Mouse (Mus musculus): ENCODE data around the gene Cnot3. TPM values are rescaled to one million over a fixed set of nuclear protein-coding genes. Genes with fewer than 3 reads are reported as not detected.
A peak's percentile ranks its signal among the peaks of the same experiment; 100 is the strongest.

The Cnot3 gene
- polyA plus RNA-seq, 1 experiment, result 62.2 TPM

DNA sequence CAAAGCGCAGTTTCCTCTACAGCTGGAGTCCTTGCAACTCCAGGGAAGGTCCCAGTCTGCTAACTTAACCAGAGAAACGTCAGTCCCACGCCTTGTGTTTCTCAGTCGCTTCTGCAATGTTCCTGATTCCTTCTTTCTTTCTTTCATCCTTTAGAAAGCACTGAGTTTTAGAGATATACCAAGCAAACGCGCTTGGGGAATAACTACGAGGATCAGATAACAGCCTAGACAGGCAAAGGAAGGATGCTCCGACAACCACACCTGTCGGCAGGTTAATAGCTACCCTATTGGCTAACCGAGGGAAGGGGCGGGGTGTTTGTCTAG is 758 bp upstream of the Cnot3 start:
- peak overlapping the region; percentile 31 for H3K4me3 ChIP-seq (replicated peaks; ENCODE audit: extremely low read depth, low read depth, low read length)
- under 1% methylated on average over 11 of the region's 11 CpGs for WGBS
- DNase-seq, result no peak
- peaks cover 15% of the 10 kb centered on the region; the same call in 1 of the 2 replicates for H3K4me1 ChIP-seq (ENCODE audit: control insufficient read depth, insufficient read depth, low read length)
- TF ChIP-seq POLR2A (IDR thresholded peaks at IDR 0.05; ENCODE audit: borderline replicate concordance, extremely low read depth, low read depth, low read length) (no peak), CTCF (IDR thresholded peaks at IDR 0.05; ENCODE audit: insufficient read depth, low read length) (no peak)

DNA sequence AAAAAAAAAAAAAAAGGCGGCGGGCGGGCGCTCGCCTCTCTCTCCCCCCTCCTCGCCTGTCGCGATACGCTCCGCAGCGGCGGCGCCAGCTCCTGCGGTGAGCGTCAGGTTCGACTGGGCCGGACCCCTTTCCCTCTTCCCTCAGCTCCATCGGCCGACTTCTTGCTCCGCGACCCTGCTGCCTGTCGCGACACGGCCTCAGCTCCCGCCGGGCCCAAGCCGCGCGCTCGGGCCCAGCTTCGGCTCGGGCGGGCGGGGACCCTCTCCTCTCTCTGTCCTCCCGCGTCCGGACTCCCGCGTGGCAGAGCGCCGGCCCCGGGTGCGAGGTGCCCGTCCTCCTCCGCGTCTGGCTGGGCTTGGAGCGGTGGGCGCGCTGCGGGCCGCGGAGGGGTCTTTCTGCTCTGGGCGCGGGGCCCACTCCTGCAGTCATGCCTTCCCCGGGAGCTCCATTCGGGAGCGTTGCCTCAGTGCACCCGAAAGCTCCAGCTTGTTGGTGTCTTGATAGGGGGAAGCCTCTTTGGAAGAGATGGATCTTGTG is 489 bp downstream of the Cnot3 start:
- peak; percentile 39 for DNase-seq
- Histone ChIP-seq H3K4me1 (ENCODE audit: control insufficient read depth, insufficient read depth, low read length) (peaks cover 15% of the 10 kb centered on the region; the same call in 1 of the 2 replicates), H3K4me3 (replicated peaks; ENCODE audit: extremely low read depth, low read depth, low read length) (peak overlapping the region; percentile 82)
- under 1% methylated on average over 52 of the region's 58 CpGs for WGBS
- TF ChIP-seq POLR2A (IDR thresholded peaks at IDR 0.05; ENCODE audit: borderline replicate concordance, extremely low read depth, low read depth, low read length) (no peak), CTCF (IDR thresholded peaks at IDR 0.05; ENCODE audit: insufficient read depth, low read length) (no peak)

- no peak for DNase-seq
- 3% methylated on average over 9 of the region's 9 CpGs for WGBS
- Histone ChIP-seq H3K4me3 (replicated peaks; ENCODE audit: extremely low read depth, low read depth, low read length) (peak overlapping the region; percentile 82), H3K4me1 (ENCODE audit: control insufficient read depth, insufficient read depth, low read length) (peaks cover 15% of the 10 kb centered on the region; the same call in 1 of the 2 replicates)
- TF ChIP-seq POLR2A (IDR thresholded peaks at IDR 0.05; ENCODE audit: borderline replicate concordance, extremely low read depth, low read depth, low read length), result no peak
- no peak for TF ChIP-seq CTCF (IDR thresholded peaks at IDR 0.05; ENCODE audit: insufficient read depth, low read length)
Observed at GRCm38 (mm10) chr7:3646188-3646587, 1.1 kb downstream of the Cnot3 start.

GRCm38 (mm10) chr7:3646641-3647040 is 1.6 kb downstream of the Cnot3 start:
- 50% methylated on average over 4 of the region's 4 CpGs for WGBS
- no peak for DNase-seq
- no peak overlapping the region for H3K4me3 ChIP-seq (replicated peaks; ENCODE audit: extremely low read depth, low read depth, low read length)
- TF ChIP-seq CTCF (IDR thresholded peaks at IDR 0.05; ENCODE audit: insufficient read depth, low read length), result no peak
- TF ChIP-seq POLR2A (IDR thresholded peaks at IDR 0.05; ENCODE audit: borderline replicate concordance, extremely low read depth, low read depth, low read length), result no peak
- H3K4me1 ChIP-seq (ENCODE audit: control insufficient read depth, insufficient read depth, low read length), result peaks cover 15% of the 10 kb centered on the region; the same call in 1 of the 2 replicates

GRCm38 (mm10) chr7:3656966-3657365 is 11.9 kb downstream of the Cnot3 start:
- Histone ChIP-seq H3K4me3 (replicated peaks; ENCODE audit: extremely low read depth, low read depth, low read length) (no peak overlapping the region), H3K4me1 (ENCODE audit: control insufficient read depth, insufficient read depth, low read length) (no peaks in the 10 kb centered on the region)
- TF ChIP-seq CTCF (IDR thresholded peaks at IDR 0.05; ENCODE audit: insufficient read depth, low read length) (no peak), POLR2A (IDR thresholded peaks at IDR 0.05; ENCODE audit: borderline replicate concordance, extremely low read depth, low read depth, low read length) (no peak)
- 73% methylated on average over 4 of the region's 4 CpGs for WGBS
- no peak for DNase-seq

- TF ChIP-seq CTCF (IDR thresholded peaks at IDR 0.05; ENCODE audit: insufficient read depth, low read length) (no peak), POLR2A (IDR thresholded peaks at IDR 0.05; ENCODE audit: borderline replicate concordance, extremely low read depth, low read depth, low read length) (no peak)
- Histone ChIP-seq H3K4me3 (replicated peaks; ENCODE audit: extremely low read depth, low read depth, low read length) (no peak overlapping the region), H3K4me1 (ENCODE audit: control insufficient read depth, insufficient read depth, low read length) (no peaks in the 10 kb centered on the region)
- DNase-seq, result no peak
- whole genome bisulfite sequencing, result 88% methylated on average over 14 of the region's 14 CpGs
Observed at GRCm38 (mm10) chr7:3658578-3658977, 13.5 kb downstream of the Cnot3 start.

DNA sequence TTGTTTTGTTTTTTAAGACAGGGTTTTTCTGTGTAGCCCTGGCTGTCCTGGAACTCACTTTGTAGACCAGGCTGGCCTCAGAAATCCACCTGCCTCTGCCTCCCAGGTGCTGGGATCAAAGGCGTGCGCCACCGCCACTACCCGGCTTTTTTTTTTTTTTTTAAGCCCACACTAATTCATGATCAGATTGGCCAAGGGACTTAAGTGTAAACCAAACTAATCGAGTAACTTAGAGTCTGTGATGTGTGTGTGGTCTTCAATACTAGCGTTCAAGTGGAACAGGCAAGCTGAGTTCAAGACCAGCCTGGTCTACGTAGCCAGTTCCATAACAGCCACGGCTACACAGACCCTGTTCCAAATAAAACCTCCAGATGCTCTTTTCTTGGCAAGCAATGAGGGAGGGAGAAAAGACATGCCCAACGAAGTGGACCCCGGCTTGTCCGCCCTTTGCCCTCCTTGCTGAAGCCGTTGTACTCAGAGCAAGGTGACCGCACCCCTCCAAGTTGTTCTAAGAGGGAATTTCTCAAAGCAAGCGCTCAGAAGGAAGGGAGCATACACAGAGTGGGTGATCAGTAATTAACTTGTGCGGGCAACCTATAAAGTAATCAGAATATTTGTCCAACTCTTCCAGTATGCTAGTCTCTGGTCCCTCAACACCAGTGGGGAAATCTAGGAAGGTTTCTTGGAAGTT is 19.6 kb downstream of the Cnot3 start:
- Histone ChIP-seq H3K4me1 (ENCODE audit: control insufficient read depth, insufficient read depth, low read length) (peaks cover 8% of the 10 kb centered on the region), H3K4me3 (replicated peaks; ENCODE audit: extremely low read depth, low read depth, low read length) (peak overlapping the region; percentile 89)
- no peak for DNase-seq
- no peak for TF ChIP-seq CTCF (IDR thresholded peaks at IDR 0.05; ENCODE audit: insufficient read depth, low read length)
- 20% methylated on average over 15 of the region's 15 CpGs for whole genome bisulfite sequencing

- TF ChIP-seq POLR2A (IDR thresholded peaks at IDR 0.05; ENCODE audit: borderline replicate concordance, extremely low read depth, low read depth, low read length), result peak; percentile 97; the same call in 1 of the 2 replicates
- TF ChIP-seq CTCF (IDR thresholded peaks at IDR 0.05; ENCODE audit: insufficient read depth, low read length), result no peak
- peak; percentile 95 for DNase-seq
- Histone ChIP-seq H3K4me3 (replicated peaks; ENCODE audit: extremely low read depth, low read depth, low read length) (peak within 1 kb of the TSS; percentile 89), H3K4me1 (ENCODE audit: control insufficient read depth, insufficient read depth, low read length) (peaks cover 8% of the 10 kb centered on the region)
- 2% methylated on average over 45 of the region's 45 CpGs for WGBS
Observed at GRCm38 (mm10) chr7:3665215-3666114, 20.4 kb downstream of the Cnot3 start, which contains the start of gene Leng1. TSS of gene Leng1 (minus strand) at chr7:3665840.

GRCm38 (mm10) chr7:3666921-3667391 is 21.9 kb downstream of the Cnot3 start:
- TF ChIP-seq CTCF (IDR thresholded peaks at IDR 0.05; ENCODE audit: insufficient read depth, low read length) (no peak), POLR2A (IDR thresholded peaks at IDR 0.05; ENCODE audit: borderline replicate concordance, extremely low read depth, low read depth, low read length) (no peak)
- peak; percentile 17 for DNase-seq
- WGBS, result 29% methylated on average over 14 of the region's 14 CpGs
- Histone ChIP-seq H3K4me3 (replicated peaks; ENCODE audit: extremely low read depth, low read depth, low read length) (no peak overlapping the region), H3K4me1 (ENCODE audit: control insufficient read depth, insufficient read depth, low read length) (peaks cover 8% of the 10 kb centered on the region)
